Mouse (Mus musculus) olfactory bulb, adult 2 months (tissue): ENCODE measurements around the gene 1700093K21Rik.

Source experiments
- CTCF ChIP-seq: fragments of 200-500 bp; IDR thresholded peaks from 2 replicates; pipeline ENCODE4 v1.5.1; 2012; ENCODE audit warnings: low read depth, mild to moderate bottlenecking, low read length, moderate library complexity; ENCODE audit not compliant: insufficient read depth
- POLR2A ChIP-seq: fragments of 200-500 bp; IDR thresholded peaks from 2 replicates; pipeline ENCODE4 v1.6.1; 2012; ENCODE audit warnings: mild to moderate bottlenecking, low read depth, low read length, moderate library complexity; ENCODE audit not compliant: insufficient read depth

GRCm38 (mm10) chr11:23570130-23570529 lies 49.2 kb upstream of the 1700093K21Rik start:
- TF ChIP-seq POLR2A (no peak), CTCF (no peak)
